Mouse (Mus musculus) liver, embryonic 14.5 days (tissue): ENCODE data around the gene Pfdn5.
A peak's percentile ranks its signal among the peaks of the same experiment; 100 is the strongest.

ENCODE experiments used
- CTCF ChIP-seq: IDR thresholded peaks from 2 replicates; pipeline ENCODE4 v1.5.1; 2016; ENCODE audit warnings: antibody characterized with exemption, low read depth, control low read depth
- EP300 ChIP-seq: IDR thresholded peaks from 2 replicates; pipeline ENCODE4 v1.6.1; 2016; ENCODE audit warnings: antibody characterized with exemption, low read depth

DNA sequence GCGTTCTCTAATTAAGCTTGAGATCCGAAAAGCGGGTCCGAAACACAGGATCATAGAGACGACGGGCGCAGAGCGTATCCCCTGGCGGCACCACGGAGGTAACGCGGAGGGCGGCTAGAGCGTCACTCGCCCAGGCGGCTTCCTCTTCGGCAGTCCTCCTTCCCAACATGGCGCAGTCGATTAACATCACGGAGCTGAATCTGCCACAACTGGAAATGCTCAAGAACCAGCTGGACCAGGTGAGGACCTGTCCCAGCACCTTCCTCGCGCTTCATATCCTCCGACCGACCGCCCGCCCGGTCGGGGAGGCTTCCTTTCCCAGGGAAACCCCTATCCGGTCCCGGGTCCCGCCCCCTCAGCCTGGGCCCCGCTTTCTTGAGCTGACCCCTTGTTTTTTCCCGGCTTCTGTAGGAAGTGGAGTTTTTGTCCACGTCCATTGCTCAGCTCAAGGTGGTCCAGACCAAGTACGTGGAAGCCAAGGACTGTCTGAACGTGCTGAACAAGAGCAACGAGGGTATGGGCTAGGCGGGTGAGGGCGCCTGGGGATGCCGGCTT, at the start of gene Pfdn5:
- TF ChIP-seq CTCF (peak; percentile 77), EP300 (no peak)
